Mouse (Mus musculus) left cerebral cortex, adult 18-20 months (tissue): ENCODE measurements at regions not wholly inside any gene's neighbourhood (a gene's known extent, or its start where the extent isn't known, plus 50 kb on each side); places are given as distances from the start of the nearest gene placed in this dataset.

ENCODE experiments used
- DNase-seq, 2 experiments: peaks; one replicate each; pipeline ENCODE4 v3.0.0; 2021 to 2022; ENCODE audit warnings: low spot score in 2 of 2, mixed read lengths in 1 of 2

GRCm38 (mm10) chr16:68951508-68952236 is 911.9 kb downstream of the Speer2 start:
- DNase-seq = no peak

- peak; percentile 22 to 39 for DNase-seq
These were observed 952.7 kb downstream of the Speer2 start for GRCm38 (mm10) chr16:68910821-68911220.

GRCm38 (mm10) chr16:68898136-68898535 is 965.4 kb downstream of the Speer2 start:
- no peak for DNase-seq

GRCm38 (mm10) chr16:68848733-68849132 is 1014.8 kb downstream of the Speer2 start:
- no peak for DNase-seq
